ENCODE assay signal across 9 mouse cellular contexts in the genomic region with DNA sequence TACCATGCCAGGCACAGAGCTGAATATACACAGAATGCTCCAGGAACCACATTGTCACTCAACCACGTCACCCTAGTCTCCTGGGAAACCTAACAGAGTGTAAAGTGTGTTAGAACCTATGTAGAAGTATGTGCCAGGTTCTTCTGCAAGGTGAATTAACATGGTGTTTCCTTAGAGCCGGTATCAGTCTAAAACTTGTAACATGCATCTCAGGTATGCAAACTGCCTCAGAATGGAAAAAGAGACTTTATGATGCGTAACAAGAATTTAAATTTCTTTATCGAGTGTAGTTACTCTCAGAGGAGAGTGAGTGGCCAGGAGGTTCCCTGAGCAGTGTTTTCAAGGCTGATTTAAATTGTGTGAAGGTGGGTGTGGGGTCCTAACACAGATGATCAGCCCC.
DNase-seq lines count a peak whose midpoint lies in the region; ATAC-seq and TF ChIP-seq lines count a peak whose summit lies in the region.
"Had no signal": no experiment of that assay in that cellular context is flagged by ENCODE, and none has a peak within 500 bp of the region (broad histone marks: within the 10 kb centered on the region; RNA-seq: fewer than 3 reads in every experiment).

No protein-coding gene starts in this region.

- no peaks in the 10 kb centered on the region for H3K36me3 ChIP-seq in lung, embryonic 16.5 days (ENCODE audit: control insufficient read depth, insufficient read depth, low read length)
- no peaks in the 10 kb centered on the region for H3K36me3 ChIP-seq in limb, embryonic 12.5 days
- H3K36me3 ChIP-seq in small intestine, adult 2 months (ENCODE audit: control insufficient read depth, insufficient read depth, low read length): no peaks in the 10 kb centered on the region

- intact Hi-C loops in gastrocnemius, adult 2 months (cut with DNase I): no loop called here

- peak overlapping the region; percentile 83 for H3K27ac ChIP-seq in gastrocnemius, adult 2 months
- H3K27ac ChIP-seq in lung, embryonic 16.5 days (ENCODE audit: low read length): peak overlapping the region; percentile 59; the same call in 1 of the 2 replicates
- H3K27ac ChIP-seq in limb, embryonic 12.5 days: peak overlapping the region; percentile 29; the same call in 1 of the 2 replicates
- peak overlapping the region; percentile 29 for H3K27ac ChIP-seq in small intestine, adult 2 months (ENCODE audit: insufficient read depth, low read depth, low read length)

- H3K9ac ChIP-seq in lung, embryonic 16.5 days (ENCODE audit: low read length): no peak overlapping the region
- H3K9ac ChIP-seq in limb, embryonic 12.5 days (replicated peaks): no peak overlapping the region

- TF ChIP-seq CTCF in gastrocnemius, adult 2 months (IDR thresholded peaks at IDR 0.05): no peak
- TF ChIP-seq CTCF in small intestine, adult 2 months (IDR thresholded peaks at IDR 0.05; ENCODE audit: extremely low read depth, insufficient read length, insufficient replicate concordance, low read depth, low read length): no peak

- H3K27me3 ChIP-seq in lung, embryonic 16.5 days (ENCODE audit: control insufficient read depth, insufficient read depth, low read depth, low read length): no peaks in the 10 kb centered on the region
- H3K27me3 ChIP-seq in limb, embryonic 12.5 days: no peaks in the 10 kb centered on the region
- H3K27me3 ChIP-seq in small intestine, adult 2 months (ENCODE audit: control insufficient read depth, insufficient read depth, low read length): no peaks in the 10 kb centered on the region

- ATAC-seq in lung, embryonic 16.5 days (ENCODE audit: low read depth): no peak
- no peak for ATAC-seq in limb, embryonic 12.5 days (ENCODE audit: insufficient number of reproducible peaks, insufficient read depth, low FRiP score, low TSS enrichment, low read depth)

- 67% methylated on average over 4 of the region's 4 CpGs for WGBS in lung, embryonic 16.5 days
- 60% methylated on average over 4 of the region's 4 CpGs for WGBS in limb, embryonic 12.5 days
- 48% methylated on average over 4 of the region's 4 CpGs for WGBS in small intestine, adult 2 months

- TF ChIP-seq POLR2A in small intestine, adult 2 months (IDR thresholded peaks at IDR 0.05; ENCODE audit: low read depth, low read length): no peak

- H3K4me1 ChIP-seq in lung, embryonic 16.5 days (replicated peaks; ENCODE audit: control insufficient read depth, insufficient read depth, low read length): peaks cover 41% of the 10 kb centered on the region
- peaks cover 80% of the 10 kb centered on the region for H3K4me1 ChIP-seq in limb, embryonic 12.5 days (replicated peaks)
- peaks cover 39% of the 10 kb centered on the region for H3K4me1 ChIP-seq in small intestine, adult 2 months (ENCODE audit: control insufficient read depth, insufficient read depth, insufficient read length, low read length)

- no peaks in the 10 kb centered on the region for H3K9me3 ChIP-seq in lung, embryonic 16.5 days (ENCODE audit: control insufficient read depth, low read length)
- H3K9me3 ChIP-seq in limb, embryonic 12.5 days: no peaks in the 10 kb centered on the region

- H3K4me2 ChIP-seq in lung, embryonic 16.5 days (ENCODE audit: low read depth, low read length): peak overlapping the region; percentile 57
- peak overlapping the region; percentile 56 for H3K4me2 ChIP-seq in limb, embryonic 12.5 days

- DNase-seq in gastrocnemius, adult 2 months: no peak
- no peak for DNase-seq in gastrocnemius, postnatal 25 days
- DNase-seq in lung, postnatal 4 days: no peak
- DNase-seq in cerebellum, postnatal 14 days: no peak
- no peak for DNase-seq in spleen, postnatal 10 days (ENCODE audit: low spot score in 2 of 2)
- DNase-seq: cerebellum, adult 2 months had no signal

- peak overlapping the region; percentile 61 for H3K4me3 ChIP-seq in gastrocnemius, adult 2 months
- H3K4me3 ChIP-seq in lung, embryonic 16.5 days (ENCODE audit: low read length): no peak overlapping the region
- H3K4me3 ChIP-seq in limb, embryonic 12.5 days (replicated peaks): no peak overlapping the region
- H3K4me3 ChIP-seq in small intestine, adult 2 months (ENCODE audit: low read depth, low read length): no peak overlapping the region

Comparison
In these comparisons a context has a peak if more than half of its experiments do, and no peak if none do; other contexts are left out.
1. H3K27ac ChIP-seq: peak in every context shown above with its lines; median percentile 83 in gastrocnemius, adult 2 months; 59 in lung, embryonic 16.5 days; 29 in limb, embryonic 12.5 days; 29 in small intestine, adult 2 months.